Mouse (Mus musculus): ENCODE measurements around the gene Jund. TPM values are rescaled to one million over a fixed set of nuclear protein-coding genes. Genes with fewer than 3 reads are reported as not detected.
A peak's percentile ranks its signal among the peaks of the same experiment; 100 is the strongest.

The Jund gene
- polyA plus RNA-seq, 1 experiment: 153 TPM

DNA sequence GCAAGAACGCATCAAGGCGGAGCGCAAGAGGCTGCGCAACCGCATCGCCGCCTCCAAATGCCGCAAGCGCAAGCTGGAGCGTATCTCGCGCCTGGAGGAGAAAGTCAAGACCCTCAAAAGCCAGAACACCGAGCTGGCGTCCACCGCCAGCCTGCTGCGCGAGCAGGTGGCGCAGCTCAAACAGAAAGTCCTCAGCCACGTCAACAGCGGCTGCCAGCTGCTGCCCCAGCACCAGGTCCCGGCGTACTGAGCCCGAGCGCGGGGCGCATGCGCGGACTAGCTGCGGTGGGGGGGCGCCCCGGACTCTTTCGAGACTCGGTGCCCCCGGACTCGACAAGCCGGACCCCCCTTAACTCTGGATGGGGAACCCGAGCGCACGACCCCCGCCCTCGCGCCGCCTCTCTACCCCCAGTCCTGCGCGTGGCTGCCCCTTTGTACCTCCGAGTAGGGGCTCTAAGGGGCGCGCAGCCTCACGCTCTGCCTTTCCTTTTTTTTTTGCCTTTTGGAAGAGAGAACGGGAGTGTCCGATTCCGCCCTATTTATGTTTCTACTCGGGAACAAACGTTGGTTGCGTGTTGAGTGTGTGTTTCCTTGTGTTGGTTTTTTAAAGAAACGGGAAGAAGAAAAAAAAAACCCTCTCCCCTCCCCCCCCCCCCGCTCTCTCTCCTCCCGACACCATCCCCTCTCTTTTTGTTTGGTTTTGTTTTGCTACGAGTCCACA, 1.2 kb downstream of the Jund start:
- DNase-seq (ENCODE audit: low spot score): peak; percentile 84

DNA sequence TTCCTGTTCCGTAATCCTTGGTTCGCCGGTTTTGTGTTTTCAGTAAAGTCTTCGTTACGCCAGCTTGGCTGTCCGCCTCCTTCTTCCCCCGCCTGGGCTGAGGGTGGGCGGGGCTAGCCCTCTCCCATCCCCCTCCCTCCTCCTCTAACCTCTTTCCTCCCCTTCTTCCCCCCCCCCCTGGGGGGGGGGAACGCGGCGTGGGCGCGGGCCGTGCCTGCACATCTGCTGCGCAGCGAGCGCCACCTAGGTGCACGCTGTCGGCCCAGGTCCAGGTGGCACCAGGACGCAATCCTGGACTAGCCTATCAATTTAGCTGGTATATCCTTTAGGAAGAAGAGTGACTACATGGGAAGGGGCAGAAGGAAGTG, 1.8 kb downstream of the Jund start:
- peak; percentile 76 for DNase-seq (ENCODE audit: low spot score)

DNA sequence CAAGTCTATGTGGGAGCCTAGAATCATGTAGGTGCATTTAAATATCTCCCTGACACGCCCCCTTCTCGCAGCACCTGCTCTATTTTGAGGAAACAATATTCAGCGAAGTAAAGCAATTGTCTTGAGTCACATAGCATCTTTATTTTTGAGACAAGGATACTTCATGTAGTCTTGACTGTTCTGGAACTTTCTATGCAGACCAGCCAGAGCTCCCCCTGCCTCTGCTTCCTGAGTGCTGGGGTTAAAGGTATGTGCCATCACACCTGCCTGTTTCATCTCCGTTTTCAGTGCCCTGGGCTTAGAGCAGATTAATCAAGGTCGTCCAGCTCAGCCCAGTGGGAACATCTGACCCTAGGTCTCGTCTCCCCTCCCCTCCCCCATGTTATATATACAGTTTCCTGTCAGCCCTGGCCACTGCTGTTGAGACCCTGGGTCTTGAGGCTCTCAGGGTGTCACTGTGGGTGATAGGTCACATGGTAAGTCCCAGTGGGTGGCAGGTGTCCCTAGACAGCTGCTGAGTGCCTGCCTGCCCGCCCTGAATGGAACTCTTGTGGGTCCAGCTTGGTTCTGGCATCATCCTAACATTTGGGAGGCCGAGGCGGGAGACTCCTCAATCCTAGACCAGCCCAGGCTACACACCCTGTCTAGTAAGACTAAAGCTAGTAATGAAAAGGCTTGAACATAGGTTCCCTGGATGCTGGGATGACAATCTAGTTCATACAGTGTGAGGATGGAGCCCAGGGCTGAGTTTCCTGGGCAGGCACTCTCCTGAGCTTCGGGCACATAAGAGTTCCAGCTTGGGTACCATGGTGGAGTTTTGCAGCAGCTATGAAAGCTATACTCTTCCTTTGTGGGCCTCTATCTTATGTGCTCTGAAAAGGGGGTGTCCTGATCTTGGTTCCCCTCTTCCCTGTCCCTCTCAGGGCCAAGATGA, 2.6 kb downstream of the Jund start:
- no peak for DNase-seq (ENCODE audit: low spot score)

DNA sequence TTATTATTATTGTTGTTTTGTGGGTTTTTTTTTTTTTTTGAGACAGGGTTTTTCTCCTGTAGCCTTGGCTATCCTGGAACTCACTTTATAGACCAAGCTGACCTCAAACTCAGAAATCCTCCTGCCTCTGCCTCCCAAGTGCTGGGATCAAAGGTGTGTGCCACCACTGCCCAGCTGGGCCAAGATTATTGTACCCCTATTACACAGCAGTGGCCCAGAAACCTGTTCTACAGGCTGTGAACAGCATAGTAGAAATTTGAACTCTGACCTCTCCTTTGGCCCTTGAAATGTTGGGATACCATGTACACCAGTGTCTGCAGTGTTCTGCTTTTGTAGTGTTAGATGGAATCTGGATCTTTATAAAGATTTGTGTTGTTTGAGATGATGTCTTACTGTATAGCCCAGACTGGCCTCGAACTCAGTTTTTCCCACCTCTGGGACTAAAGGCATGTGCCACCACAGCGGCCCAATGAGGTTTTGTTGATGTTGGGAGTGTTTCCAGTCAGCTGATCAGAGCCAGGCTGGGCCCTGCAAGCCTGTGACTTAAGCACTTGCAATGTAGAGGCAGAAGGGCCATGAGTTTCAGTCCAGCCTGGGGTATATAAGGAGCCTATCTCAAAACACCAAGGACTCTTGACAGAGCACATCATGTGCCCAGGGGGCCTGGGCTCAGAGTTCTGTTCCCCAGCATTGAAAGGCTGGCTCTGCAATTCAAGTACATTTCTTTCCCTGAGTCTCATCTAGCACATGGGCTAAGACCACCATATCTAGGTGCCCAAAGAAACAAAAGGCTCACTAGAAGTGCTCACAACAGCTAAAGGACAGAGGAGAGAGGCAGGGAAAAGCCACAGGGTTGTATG, 3.5 kb downstream of the Jund start:
- no peak for DNase-seq (ENCODE audit: low spot score)

DNA sequence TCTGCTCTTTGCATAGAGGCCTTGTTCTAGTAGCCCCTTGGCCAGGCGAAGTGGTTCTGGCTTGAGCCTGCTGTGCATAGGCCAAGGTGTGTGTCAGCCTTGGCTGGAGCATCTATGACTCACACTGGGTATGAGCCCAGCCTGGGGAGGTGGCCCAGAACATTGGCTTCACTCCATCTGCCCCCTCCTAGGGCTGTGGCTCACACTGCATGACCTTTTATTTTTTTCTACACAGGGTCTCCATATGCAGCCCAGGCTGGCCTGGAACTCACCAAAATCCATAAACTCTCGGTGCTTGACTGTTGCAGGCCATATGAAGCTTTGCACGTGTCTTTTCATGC, 4.1 kb downstream of the Jund start:
- no peak for DNase-seq (ENCODE audit: low spot score)

DNA sequence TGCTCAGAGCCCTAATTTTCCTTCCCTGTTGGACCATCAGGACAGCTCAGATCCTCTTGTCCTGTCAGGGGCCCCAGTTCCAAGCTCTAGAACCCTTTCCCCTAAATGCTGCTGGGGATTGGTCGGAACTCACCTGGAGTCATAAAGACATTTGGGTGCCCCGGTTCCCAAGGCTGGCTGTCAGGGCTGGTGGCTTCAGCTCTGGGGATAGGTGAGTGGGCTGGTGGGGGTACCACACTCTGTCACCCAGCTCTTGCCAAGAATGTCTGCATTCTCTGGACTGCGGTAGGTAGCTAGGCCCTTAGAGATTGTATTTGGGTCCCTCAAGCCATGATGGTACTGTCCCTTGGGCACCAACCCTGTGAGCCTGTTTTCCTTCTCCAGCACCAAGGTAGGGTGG, 4.5 kb downstream of the Jund start, which contains the start of gene Iqcn:
TSS of gene Iqcn (plus strand) at position 171 of the 400 bp plus-strand sequence.
- DNase-seq (ENCODE audit: low spot score): no peak

DNA sequence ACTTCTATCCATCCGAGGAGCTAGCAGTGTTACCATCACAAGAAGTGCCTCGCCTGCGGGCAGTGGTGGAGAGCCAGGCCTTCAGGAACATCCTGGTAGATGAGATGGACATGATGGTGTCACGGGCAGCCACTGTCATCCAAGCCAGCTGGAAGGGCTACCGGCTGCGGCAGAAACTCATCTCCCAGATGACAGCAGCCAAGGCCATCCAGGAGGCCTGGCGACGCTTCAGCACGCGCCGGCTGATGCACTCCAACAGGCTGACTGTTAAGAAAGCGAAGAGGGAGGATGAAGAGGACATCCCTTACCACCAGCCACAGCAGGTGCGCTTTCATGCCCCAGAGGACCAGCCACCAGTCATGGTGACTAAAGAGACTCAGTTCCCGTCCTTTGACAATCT, 9.5 kb downstream of the Jund start:
- DNase-seq (ENCODE audit: low spot score): no peak

DNA sequence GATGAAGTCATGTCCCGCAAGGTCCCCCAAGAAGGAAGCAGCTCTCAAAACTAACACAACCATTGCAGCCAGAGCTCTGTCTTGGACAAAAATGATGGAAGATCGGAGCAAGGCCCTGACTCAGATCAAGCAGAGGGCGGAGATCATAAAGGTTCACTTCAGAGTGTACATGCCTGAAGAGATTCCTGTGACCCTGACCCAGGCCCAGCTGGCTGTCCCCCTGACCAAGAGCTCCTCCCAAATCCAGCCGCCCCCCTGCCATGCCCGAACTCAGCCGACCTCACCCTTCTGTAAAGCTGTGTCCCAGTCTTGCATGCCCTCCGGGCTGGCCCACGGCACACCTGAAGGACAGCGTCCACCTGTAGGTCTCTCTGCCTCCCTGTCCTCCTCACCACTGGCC, 11.0 kb downstream of the Jund start:
- DNase-seq (ENCODE audit: low spot score): no peak

DNA sequence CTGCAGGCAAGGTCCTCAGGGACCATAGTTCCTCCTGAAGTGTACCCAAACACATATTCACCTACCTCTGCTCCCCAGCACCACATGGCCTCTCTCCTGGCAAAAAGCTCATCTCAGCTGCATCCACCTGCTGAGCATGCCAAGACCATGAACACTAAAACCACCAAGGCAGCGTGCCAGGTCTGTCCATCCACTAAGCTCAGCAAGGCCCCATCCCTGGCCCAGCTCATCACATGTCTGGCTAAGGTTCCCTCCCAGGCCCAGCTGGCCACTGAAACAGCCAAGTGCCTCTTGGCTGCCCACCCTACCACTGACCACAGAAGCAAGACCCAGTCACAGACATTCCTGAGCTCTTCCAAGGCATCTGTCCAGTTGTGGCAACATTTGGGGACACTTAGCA, 11.5 kb downstream of the Jund start:
- no peak for DNase-seq (ENCODE audit: low spot score)

DNA sequence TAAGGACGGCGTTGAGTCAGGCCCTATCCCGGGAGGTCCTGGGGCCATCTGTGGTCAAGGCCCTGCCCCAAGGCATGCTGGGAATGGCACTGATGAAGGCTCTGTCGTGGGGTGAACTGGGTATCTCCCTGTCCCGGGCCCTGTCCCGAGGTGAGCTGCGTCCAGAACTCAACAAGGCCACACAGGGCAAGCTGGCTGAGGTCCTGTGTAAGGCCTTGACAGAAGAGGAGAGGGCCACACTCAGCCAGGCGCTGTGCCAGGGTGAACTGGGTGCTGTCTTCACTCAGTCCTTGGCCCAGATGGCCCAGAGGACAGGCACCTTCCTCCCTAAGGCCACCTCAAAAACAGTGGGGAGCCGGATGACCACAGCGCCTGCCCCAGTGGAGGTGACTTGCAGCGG, 12.3 kb downstream of the Jund start:
- no peak for DNase-seq (ENCODE audit: low spot score)

DNA sequence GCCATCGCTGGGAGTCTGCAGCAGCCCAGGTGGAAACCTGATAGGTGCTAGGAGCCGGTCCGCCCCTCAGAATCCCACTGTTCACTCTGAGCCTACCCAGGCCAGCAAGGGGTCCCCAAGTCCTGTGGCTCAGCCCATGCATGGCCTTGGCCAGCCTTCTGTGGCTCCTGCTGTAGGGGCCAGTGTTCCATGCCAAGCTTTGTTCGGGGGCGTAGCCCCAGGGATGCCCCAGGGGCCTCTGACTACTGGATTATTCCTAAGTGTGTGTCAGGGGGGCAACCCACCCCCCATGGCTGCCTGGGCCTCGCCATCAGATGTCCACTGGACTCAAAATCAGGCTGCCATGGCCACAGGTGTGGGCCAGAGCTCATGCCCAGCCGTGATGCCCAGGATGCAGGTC, 15.2 kb downstream of the Jund start:
- no peak for DNase-seq (ENCODE audit: low spot score)

DNA sequence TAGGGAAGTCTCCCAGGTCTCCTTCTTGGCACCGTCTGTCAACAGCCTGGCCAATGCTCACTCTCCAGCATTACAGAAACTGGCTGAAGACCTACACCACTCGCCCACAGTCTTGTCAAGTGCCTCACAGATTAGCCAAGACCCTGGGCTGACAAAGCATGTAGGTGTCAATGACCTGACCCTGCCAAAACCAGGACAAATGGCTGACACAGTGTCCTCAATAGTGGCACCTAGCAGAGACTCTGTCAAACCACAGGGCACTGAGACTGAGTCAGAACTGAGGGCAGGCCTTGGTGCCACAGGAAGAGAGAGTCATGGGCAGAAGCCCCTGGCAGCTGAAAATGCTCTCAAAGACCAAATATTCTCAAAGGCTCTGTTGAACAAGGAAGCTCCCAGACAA, 16.3 kb downstream of the Jund start:
- DNase-seq (ENCODE audit: low spot score): peak; percentile 15

DNA sequence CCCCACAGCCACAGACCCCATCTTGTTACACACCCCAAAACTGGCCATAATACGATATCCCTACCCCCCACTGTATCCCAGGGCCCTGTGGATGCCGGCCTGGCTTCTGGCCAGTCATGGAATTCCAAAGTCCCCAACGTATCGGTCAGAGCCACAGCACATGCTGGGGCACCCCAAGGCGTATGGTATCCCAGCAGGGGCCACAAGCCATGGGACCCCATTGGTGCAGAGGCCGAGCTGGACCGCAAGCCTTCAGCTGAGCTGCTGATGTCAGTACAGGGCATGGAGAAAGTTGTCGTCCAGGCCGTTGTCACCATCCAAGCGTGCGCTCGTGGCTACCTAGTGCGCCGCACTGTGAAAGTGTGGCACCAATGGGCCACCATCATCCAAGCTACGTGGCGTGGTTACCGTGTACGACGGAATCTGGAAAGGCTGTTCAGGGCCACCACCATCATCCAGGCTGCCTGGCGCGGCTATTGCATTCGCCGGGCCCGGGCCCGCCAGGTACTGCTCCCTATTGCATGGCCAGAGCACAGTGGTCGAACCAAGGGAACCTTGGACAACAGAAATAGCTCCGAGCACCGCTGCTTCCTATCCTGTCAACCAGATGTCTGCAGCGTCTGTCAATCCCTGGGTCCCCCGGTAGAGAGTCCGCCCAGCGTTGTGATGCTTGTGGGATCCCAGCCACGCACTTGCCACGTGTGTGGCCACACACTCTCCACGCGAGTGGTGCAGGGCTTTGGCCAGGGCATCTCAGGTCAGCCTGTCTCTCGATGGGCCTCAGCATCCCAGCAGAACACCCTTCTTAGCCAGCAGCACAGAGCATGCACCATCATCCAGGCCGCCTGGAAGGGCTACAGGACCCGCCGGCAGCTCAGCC, 18.0 kb downstream of the Jund start:
- peak; percentile 19 for DNase-seq (ENCODE audit: low spot score)

DNA sequence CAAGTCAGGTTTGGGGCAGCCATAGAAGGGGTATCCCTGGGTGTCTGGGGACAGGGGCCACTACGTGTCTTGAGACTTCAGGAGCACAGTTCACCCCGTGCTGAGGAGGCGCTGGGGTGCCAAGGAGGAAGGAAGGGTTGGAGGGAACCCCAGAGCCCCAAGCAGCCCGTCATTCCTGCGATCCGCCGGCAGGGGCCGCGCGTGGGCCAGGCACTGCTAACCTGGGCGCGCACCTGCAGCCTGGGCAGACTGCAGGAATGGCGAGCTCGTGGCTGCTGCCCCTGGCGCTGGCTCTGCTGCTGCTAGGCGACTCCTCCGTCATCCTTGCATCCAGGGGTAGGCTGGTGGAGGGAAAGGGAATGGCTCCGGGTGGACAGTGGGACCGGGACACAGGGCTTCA, 19.5 kb downstream of the Jund start, which contains the start of gene Gm3336:
TSS of gene Gm3336 (plus strand) at position 247 of the 400 bp plus-strand sequence.
- peak; percentile 47 for DNase-seq (ENCODE audit: low spot score)

DNA sequence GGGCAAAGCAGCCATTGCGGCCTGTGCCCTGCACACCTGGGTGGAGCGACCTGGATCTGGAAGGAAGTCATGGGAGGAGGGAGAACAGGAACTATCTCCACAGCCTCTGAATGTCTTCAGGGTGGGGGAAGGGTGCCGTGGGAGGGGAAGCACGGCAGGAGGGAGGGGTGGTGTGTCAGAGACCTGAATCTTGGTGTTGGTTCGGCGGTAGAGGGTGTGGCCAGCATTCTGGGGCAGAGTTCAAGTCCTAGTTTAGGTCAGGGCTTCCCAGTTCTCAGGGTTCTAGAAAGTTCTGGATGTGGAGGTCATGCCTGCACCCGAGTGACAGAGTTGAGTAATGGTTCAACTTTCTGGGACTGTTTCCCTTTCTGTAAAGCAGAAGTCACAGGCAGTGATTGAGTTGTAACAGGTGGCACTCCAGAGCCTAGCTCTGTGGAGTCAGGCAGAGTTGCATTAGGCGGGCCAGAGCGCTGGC, 21.1 kb downstream of the Jund start:
- peak; percentile 20 for DNase-seq (ENCODE audit: low spot score)

DNA sequence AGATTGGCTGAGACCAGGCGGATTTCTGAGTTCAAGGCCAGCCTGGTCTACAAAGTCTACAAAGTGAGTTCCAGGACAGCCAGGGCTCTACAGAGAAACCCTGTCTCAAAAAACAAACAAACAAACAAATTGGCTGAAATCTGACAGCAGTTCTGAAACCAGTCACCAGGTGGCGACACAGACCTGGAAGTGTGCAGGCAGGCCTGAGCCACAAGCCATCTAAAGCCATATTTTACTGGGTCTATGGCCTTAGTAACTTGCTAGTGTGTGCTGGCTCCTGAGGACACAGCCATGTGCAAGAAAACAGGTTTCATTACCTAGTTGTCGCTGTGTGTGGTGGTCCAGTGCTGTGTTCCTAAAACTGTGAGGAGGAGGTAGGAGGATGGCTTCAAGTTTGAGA, 22.0 kb downstream of the Jund start:
- DNase-seq (ENCODE audit: low spot score): peak; percentile 66

DNA sequence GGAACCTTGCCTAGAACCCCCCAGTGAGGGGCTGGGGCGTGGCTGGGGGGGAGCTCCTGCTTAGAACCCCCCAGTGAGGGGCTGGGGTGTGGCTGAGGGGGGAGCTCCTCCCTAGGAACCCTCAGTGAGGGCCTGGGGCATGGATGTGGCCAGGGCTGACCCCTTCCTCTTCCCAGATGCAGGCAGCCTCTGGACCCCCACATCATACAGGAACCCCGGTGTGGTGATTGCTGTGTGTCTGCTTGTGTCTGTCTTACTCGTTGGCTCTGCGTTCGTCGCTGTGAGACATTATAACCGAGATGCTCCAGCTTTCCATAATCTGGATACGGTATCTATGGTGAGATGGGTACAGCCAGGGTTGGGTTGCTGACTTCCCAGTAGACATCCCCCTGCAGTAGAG, 22.9 kb downstream of the Jund start:
- peak; percentile 15 for DNase-seq (ENCODE audit: low spot score)

DNA sequence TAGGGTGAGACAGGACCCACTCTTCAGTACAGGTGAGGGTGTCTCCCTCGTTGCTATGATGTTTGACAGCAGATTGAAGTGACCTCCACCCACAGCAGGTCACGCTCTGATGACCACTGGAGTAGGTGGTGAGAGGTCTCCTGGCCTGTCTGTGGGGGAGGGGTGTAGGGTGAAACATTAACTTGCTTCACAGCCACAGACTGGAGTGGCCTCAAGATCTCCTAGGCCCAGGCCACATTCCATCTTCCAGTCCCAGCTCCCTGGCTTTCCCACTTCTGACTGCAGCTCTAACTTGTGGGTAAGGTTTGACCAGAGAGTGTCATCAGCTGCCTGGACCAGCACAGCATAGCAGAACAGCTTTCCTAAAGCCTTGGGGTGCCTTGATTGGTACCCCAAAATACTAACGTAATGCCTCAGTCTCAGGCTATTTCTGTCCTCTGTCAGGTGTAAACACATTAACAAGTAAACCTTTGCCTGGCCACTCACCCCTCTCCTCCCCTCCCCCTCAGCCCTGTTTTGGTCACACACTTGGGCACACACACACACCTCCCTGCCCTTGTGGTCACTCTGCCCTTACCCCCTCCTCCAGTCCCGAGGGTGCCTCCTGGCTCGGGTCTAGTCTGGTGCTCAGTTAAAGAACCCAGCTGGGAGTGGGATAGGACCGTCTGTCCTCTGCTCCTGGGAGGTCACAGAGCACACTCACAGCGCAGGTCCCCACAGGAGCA, 24.9 kb downstream of the Jund start, which contains the start of gene Pde4c:
TSS of gene Pde4c (plus strand) at position 235 of the 725 bp plus-strand sequence.
- no peak for DNase-seq (ENCODE audit: low spot score)

DNA sequence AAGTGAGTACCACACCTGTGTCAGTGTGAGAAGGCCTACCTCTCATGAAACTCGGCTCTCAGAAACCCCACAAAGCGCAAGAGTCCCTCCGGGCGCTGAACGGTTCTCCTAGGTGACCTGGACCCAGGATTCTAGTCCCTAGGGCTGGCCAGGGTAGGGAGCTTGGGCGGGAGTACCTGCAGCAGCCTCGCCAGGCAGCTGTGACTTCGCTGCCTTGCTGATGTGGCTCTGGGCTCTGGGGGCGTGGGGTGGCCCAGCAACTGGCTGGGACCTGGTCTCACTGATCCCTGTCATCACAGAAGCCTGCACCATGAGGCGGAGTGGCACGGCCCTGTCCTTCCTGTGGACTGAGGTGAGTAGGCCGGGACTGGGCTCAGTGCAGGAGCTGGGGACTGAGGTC, 25.5 kb downstream of the Jund start:
- DNase-seq (ENCODE audit: low spot score): no peak

DNA sequence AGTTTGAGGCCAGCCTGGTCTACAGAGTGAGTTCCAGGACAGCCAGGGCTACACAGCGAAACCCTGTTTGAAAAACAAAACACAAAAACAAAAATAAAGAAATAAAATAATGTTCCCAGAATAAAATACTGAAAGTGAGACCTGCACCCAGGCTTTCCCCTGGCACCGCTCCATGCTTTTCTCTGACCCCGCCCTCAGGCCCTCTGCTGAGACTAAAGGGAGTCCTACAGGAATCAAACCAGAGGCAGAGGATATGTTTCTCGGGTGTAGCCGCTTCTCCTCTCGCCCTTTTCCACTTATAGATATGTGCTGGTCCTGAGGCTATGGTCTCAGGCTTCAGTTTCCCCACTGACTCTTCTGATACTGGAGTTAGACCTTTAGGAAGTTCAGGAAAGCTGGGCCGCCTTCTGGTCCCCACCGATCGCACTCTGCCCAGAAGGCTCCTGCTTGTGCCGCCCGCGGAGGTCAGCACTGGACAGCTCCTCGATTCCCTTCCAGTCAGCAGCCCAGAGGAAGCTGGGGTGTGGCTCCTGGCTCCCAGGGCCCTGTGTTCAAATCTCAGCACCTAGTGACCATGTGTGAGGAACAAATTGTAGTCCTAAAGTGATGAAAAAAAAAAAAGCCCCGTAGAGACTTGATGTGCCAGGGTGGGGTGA, 27.2 kb downstream of the Jund start:
- DNase-seq (ENCODE audit: low spot score): no peak

Data from urinary bladder, adult 2 months (tissue).